Mouse (Mus musculus) midbrain, embryonic 15.5 days (tissue): ENCODE data around the gene Ino80. TPM values are rescaled to one million over a fixed set of nuclear protein-coding genes. Genes with fewer than 3 reads are reported as not detected.

Experiments
- ATAC-seq: fragments of 200-750 bp; cut with Nextera tagmentation; replicated peaks from 2 replicates; pipeline ENCODE4 v1.8.0; 2017; ENCODE audit warnings: moderate TSS enrichment
- H3K27ac ChIP-seq: fragments of 300-500 bp; sonication (generic); 2 replicates; pipeline ENCODE4 v1.5.1; 2015; ENCODE audit warnings: mild to moderate bottlenecking, inconsistent platforms
- H3K27me3 ChIP-seq: fragments of 300-500 bp; sonication (generic); replicated peaks from 2 replicates; pipeline ENCODE4 v1.6.1; 2015; ENCODE audit warnings: inconsistent platforms
- H3K36me3 ChIP-seq: fragments of 300-500 bp; sonication (generic); replicated peaks from 2 replicates; pipeline ENCODE4 v1.6.1; 2015; ENCODE audit warnings: inconsistent platforms
- H3K4me1 ChIP-seq: fragments of 300-500 bp; sonication (generic); 2 replicates; pipeline ENCODE4 v1.6.1; 2015; ENCODE audit warnings: inconsistent platforms
- H3K4me2 ChIP-seq: fragments of 300-500 bp; sonication (generic); 2 replicates; pipeline ENCODE4 v1.6.1; 2015; ENCODE audit warnings: inconsistent platforms, mild to moderate bottlenecking, moderate library complexity
- H3K4me3 ChIP-seq: fragments of 300-500 bp; sonication (generic); 2 replicates; pipeline ENCODE4 v1.5.1; 2015; ENCODE audit warnings: mild to moderate bottlenecking, inconsistent platforms
- H3K9ac ChIP-seq: fragments of 300-500 bp; sonication (generic); 2 replicates; pipeline ENCODE4 v1.6.1; 2015; ENCODE audit warnings: mild to moderate bottlenecking, inconsistent platforms
- H3K9me3 ChIP-seq: fragments of 300-500 bp; sonication (generic); 2 replicates; pipeline ENCODE4 v1.6.1; 2016; ENCODE audit warnings: inconsistent platforms
- WGBS: fragments of 180-500 bp; shearing (Covaris S2); methylation state at CpG from one replicate; pipeline ENCODE4 v1.1.7; 2015; ENCODE audit warnings: mixed read lengths; 5-methylcytosine and 5-hydroxymethylcytosine counted together
- polyA plus RNA-seq: library from polyadenylated mRNA; unstranded; fragments of >200 nt; fragmentation: Nextera tagmentation; extraction: Ambion mirVana; gene quantifications from 2 replicates; pipeline ENCODE4 v1.2.1, GENCODE M21; 2015

Ino80 gene
- polyA plus RNA-seq, 1 experiment from 2014 or later, result 3.3 TPM

DNA sequence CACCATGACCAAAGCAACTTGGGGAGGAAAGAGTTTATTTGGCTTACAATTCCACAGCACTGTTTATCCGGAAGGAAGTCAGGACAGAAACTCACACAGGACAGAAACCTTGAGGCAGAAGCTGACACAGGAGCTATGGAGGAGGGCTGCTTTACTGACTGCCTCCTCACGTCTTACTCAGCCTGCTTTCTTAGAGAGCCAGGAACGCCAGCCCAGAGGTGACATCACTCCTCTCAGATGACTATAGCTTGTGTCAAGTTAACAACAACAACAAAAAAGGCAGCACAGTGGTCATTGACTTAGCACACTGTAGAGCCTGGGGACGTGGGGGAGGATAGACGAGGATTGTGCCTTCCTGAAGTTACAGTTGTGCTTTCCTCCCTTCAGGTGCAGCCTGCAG lies 14.5 kb upstream of the Ino80 start:
- H3K9ac ChIP-seq, result no peak overlapping the region
- no peaks in the 10 kb centered on the region for H3K9me3 ChIP-seq
- H3K4me1 ChIP-seq, result no peaks in the 10 kb centered on the region
- no peak overlapping the region for H3K27ac ChIP-seq
- no peak overlapping the region for H3K4me3 ChIP-seq
- H3K4me2 ChIP-seq, result no peak overlapping the region
- H3K36me3 ChIP-seq, result no peaks in the 10 kb centered on the region
- ATAC-seq, result no peak
- 63% methylated on average over 5 of the region's 5 CpGs for WGBS
- no peaks in the 10 kb centered on the region for H3K27me3 ChIP-seq

DNA sequence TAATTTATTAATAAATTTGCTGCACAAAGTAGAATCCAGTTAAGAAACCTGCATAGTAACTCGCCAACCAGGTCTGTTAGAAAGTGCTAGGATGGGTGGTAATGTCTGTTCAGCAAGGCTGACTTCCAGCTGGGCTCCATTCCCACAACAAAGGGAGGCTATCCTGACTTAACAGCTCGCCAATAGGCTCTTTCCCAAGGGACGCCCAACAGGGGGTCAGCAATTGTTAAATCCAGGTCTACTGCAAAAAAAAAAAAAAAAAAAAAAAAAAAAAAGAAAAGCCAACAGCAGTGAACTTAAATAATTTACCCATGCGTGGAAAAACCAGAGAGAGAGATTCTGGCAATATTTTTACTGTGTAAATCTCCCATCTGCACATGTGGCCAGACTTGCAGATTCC lies 9.0 kb upstream of the Ino80 start:
- Histone ChIP-seq H3K27me3 (no peaks in the 10 kb centered on the region), H3K36me3 (no peaks in the 10 kb centered on the region), H3K4me3 (no peak overlapping the region), H3K4me1 (no peaks in the 10 kb centered on the region), H3K9me3 (no peaks in the 10 kb centered on the region), H3K27ac (no peak overlapping the region), H3K9ac (no peak overlapping the region), H3K4me2 (no peak overlapping the region)
- ATAC-seq, result no peak
- WGBS, result 9% methylated on average over 4 of the region's 4 CpGs

GRCm38 (mm10) chr2:119482307-119482706 lies 4.8 kb upstream of the Ino80 start:
- Histone ChIP-seq H3K4me3 (no peak overlapping the region), H3K4me2 (no peak overlapping the region), H3K27ac (no peak overlapping the region), H3K27me3 (no peaks in the 10 kb centered on the region), H3K36me3 (no peaks in the 10 kb centered on the region), H3K4me1 (peaks cover 8% of the 10 kb centered on the region; the same call in 1 of the 2 replicates), H3K9ac (no peak overlapping the region), H3K9me3 (no peaks in the 10 kb centered on the region)
- WGBS, result 98% methylated on average over 1 of the region's 1 CpGs
- no peak for ATAC-seq

GRCm38 (mm10) chr2:119478397-119478749 lies 886 bp upstream of the Ino80 start:
- no peaks in the 10 kb centered on the region for H3K36me3 ChIP-seq
- H3K27me3 ChIP-seq, result no peaks in the 10 kb centered on the region
- peaks cover 25% of the 10 kb centered on the region for H3K4me1 ChIP-seq
- peak overlapping the region; percentile 59 for H3K9ac ChIP-seq
- H3K4me2 ChIP-seq, result peak overlapping the region; percentile 49
- WGBS, result 12% methylated on average over 9 of the region's 9 CpGs
- no peaks in the 10 kb centered on the region for H3K9me3 ChIP-seq
- ATAC-seq, result no peak
- peak overlapping the region; percentile 98 for H3K27ac ChIP-seq
- peak overlapping the region; percentile 81 for H3K4me3 ChIP-seq

DNA sequence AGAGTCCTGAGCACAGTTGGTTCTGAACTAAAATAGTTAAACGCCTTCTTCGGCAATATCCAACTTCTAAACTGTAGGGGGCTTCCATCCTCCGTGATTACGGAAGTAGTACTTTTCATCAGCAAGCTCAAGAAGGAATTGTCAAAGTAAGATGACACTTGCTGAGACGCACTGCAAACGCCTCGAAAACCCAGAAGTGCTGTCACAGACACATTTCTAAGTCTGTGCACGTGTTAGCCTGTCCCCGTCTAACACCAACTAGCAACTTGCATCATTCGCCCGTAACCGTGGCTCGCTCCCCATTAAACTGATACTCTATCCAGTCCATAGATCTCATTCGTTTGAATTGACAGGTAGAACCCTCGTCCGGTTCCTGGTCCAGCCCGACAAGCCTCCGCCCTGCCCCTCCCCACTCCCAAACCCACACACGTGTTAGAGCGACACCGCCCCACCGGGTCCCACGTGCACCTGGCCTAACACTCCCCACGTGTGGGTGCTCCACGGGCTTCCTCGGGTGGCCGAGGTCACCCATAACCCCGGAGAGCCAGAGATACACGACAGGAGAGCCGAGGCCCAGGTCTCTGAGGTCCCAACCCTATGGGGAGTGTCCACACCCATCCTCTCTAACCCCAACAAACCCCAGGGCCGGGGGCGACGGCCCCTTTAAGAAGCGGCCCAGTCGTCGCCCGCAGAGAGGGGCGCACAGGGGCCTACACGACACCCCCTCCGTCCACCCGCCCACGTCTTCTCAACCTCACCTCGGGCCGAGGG lies 681 bp downstream of the Ino80 start:
- no peaks in the 10 kb centered on the region for H3K36me3 ChIP-seq
- peak; percentile 77 for ATAC-seq
- under 1% methylated on average over 43 of the region's 44 CpGs for WGBS

GRCm38 (mm10) chr2:119476166-119476565 lies 1.3 kb downstream of the Ino80 start:
- H3K9me3 ChIP-seq, result no peaks in the 10 kb centered on the region
- no peaks in the 10 kb centered on the region for H3K36me3 ChIP-seq
- H3K4me3 ChIP-seq, result peak overlapping the region; percentile 81
- H3K27me3 ChIP-seq, result no peaks in the 10 kb centered on the region
- peaks cover 25% of the 10 kb centered on the region for H3K4me1 ChIP-seq
- WGBS, result 26% methylated on average over 7 of the region's 7 CpGs
- H3K27ac ChIP-seq, result 0 out of 2 replicates have a peak overlapping the region, but pooled peaks have one; percentile 98
- peak overlapping the region; percentile 76 for H3K4me2 ChIP-seq
- ATAC-seq, result no peak
- H3K9ac ChIP-seq, result peak overlapping the region; percentile 88; the same call in 1 of the 2 replicates

More for the DNA sequence above, 681 bp downstream of the Ino80 start:
- no peaks in the 10 kb centered on the region for H3K9me3 ChIP-seq
- peak overlapping the region; percentile 81 for H3K4me3 ChIP-seq
- H3K4me1 ChIP-seq, result peaks cover 25% of the 10 kb centered on the region
- H3K27me3 ChIP-seq, result no peaks in the 10 kb centered on the region
- peak overlapping the region; percentile 76 for H3K4me2 ChIP-seq
- peak overlapping the region; percentile 98 for H3K27ac ChIP-seq
- H3K9ac ChIP-seq, result peak overlapping the region; percentile 88

DNA sequence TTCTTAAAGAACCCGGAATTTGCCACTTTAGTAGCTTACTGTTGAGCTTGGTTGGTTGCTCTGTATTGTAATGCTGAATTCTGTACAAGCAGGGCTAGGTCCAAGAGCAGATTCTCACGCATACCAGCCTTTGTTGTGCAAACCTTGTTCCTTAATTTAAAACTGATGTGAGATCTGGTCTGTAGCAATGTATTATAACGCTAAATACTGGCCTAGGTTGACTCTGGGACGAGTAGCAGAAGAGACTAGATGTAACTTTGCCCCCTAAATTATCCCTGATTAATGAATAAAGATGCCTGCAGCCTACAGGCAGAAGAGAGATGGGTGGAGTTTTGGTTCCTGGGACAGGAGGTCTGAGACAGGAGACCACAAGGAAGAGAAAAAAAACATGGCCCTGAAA lies 13.5 kb downstream of the Ino80 start:
- WGBS, result 60% methylated on average over 4 of the region's 4 CpGs
- Histone ChIP-seq H3K27me3 (no peaks in the 10 kb centered on the region), H3K4me1 (no peaks in the 10 kb centered on the region), H3K36me3 (no peaks in the 10 kb centered on the region), H3K4me3 (no peak overlapping the region), H3K4me2 (no peak overlapping the region), H3K9ac (no peak overlapping the region), H3K9me3 (no peaks in the 10 kb centered on the region), H3K27ac (no peak overlapping the region)
- ATAC-seq, result no peak

DNA sequence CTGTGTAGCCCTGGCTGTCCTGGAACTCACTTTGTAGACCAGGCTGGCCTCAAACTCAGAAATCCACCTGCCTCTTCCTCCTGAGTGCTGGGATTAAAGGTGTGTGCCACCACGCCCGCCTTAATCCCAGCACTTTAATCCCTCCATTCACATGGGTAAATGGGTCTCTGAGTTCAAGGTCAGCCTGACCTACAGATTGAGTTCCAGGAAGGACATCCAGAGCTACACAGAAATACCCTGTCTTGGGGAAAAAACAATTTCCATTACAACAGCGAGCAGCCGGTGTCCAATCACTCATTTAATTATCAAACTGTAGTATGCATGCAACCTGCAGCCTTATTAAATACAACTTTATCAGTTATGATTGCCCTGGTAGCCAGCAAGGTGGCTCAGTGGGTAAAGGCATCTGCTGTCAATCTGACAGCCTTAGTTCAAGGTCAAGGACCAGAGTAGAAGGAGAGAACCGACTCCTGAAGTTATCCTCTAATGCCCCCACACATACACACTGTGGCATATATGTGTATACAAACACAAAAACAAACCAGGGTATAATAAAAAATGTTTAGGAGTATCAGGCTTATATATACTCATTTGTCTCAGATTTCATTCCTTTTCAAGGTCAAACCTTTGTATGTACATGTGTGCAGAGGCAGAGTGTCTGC lies 14.2 kb downstream of the Ino80 start:
- H3K4me2 ChIP-seq, result no peak overlapping the region
- H3K4me1 ChIP-seq, result no peaks in the 10 kb centered on the region
- no peaks in the 10 kb centered on the region for H3K36me3 ChIP-seq
- WGBS, result 91% methylated on average over 5 of the region's 5 CpGs
- no peaks in the 10 kb centered on the region for H3K9me3 ChIP-seq
- no peaks in the 10 kb centered on the region for H3K27me3 ChIP-seq
- H3K4me3 ChIP-seq, result no peak overlapping the region
- no peak overlapping the region for H3K27ac ChIP-seq
- ATAC-seq, result no peak
- no peak overlapping the region for H3K9ac ChIP-seq

GRCm38 (mm10) chr2:119461028-119461427 lies 16.5 kb downstream of the Ino80 start:
- WGBS, result 98% methylated on average over 3 of the region's 3 CpGs
- Histone ChIP-seq H3K9ac (no peak overlapping the region), H3K27ac (no peak overlapping the region), H3K36me3 (peaks cover 6% of the 10 kb centered on the region; the same call in 1 of the 2 replicates), H3K27me3 (no peaks in the 10 kb centered on the region), H3K4me3 (no peak overlapping the region), H3K4me1 (no peaks in the 10 kb centered on the region), H3K9me3 (no peaks in the 10 kb centered on the region), H3K4me2 (no peak overlapping the region)
- ATAC-seq, result no peak

- Histone ChIP-seq H3K4me3 (no peak overlapping the region), H3K27ac (no peak overlapping the region), H3K4me2 (no peak overlapping the region), H3K27me3 (no peaks in the 10 kb centered on the region), H3K9me3 (no peaks in the 10 kb centered on the region), H3K4me1 (no peaks in the 10 kb centered on the region), H3K9ac (no peak overlapping the region), H3K36me3 (peaks cover 26% of the 10 kb centered on the region)
- WGBS, result 96% methylated on average over 3 of the region's 3 CpGs
- no peak for ATAC-seq
Observed at GRCm38 (mm10) chr2:119454558-119454957, 22.9 kb downstream of the Ino80 start.

GRCm38 (mm10) chr2:119436988-119437387 lies 40.5 kb downstream of the Ino80 start:
- Histone ChIP-seq H3K36me3 (peaks cover 32% of the 10 kb centered on the region; the same call in 1 of the 2 replicates), H3K4me2 (no peak overlapping the region), H3K27ac (no peak overlapping the region), H3K9me3 (no peaks in the 10 kb centered on the region), H3K9ac (no peak overlapping the region), H3K27me3 (no peaks in the 10 kb centered on the region), H3K4me3 (no peak overlapping the region), H3K4me1 (no peaks in the 10 kb centered on the region)
- 91% methylated on average over 1 of the region's 1 CpGs for WGBS
- no peak for ATAC-seq

DNA sequence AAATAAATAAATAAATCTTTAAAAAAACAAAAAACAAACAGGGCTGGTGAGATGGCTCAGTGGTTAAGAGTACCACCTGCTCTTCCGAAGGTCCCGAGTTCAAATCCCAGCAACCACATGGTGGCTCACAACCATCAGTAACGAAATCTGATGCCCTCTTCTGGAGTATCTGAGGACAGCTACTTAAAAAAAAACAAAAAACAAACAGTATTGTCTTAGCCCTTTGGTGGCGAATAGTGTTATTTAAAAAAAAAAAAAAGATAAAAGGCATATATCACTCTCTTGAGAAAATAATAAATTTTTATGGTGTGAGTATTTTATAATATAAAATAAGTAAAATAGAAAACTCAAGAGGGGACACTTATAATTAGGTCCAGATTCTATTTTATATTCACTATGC lies 41.0 kb downstream of the Ino80 start:
- 89% methylated on average over 4 of the region's 4 CpGs for WGBS
- Histone ChIP-seq H3K9ac (no peak overlapping the region), H3K36me3 (peaks cover 31% of the 10 kb centered on the region; the same call in 1 of the 2 replicates), H3K27me3 (no peaks in the 10 kb centered on the region), H3K27ac (no peak overlapping the region), H3K4me2 (no peak overlapping the region), H3K4me3 (no peak overlapping the region), H3K4me1 (no peaks in the 10 kb centered on the region), H3K9me3 (no peaks in the 10 kb centered on the region)
- ATAC-seq, result no peak
